Mouse (Mus musculus): ENCODE results near the gene Olfr43. TPM values are rescaled to one million over a fixed set of nuclear protein-coding genes. Genes with fewer than 3 reads are reported as not detected.

Olfr43 gene
- not detected in 2 replicates for polyA plus RNA-seq (2015; fragmentation: Nextera tagmentation; extraction: Ambion mirVana)

GRCm38 (mm10) chr11:74211279-74211678, at the start of gene Olfr43:
Olfr43 (minus strand) TSS chr11:74211379.

DNA sequence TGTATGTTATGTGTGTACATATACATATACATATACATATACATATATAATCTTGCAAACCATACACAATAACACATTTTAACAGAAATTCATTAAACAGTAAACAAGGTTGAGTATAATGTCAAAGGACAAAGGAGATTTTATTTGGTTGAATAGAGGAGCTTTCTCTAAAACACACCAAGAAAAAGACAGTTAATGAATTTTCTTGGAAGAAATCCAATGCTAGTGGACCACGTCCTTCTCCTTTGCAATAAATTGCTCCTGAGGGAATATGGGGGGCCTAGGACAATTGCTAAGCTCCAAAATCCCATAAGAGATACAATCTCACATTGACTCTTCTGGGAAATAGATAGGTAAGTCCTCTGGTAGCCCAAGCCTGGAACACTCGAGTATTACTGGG, 48.3 kb upstream of the Olfr43 start, which contains the start of gene Olfr406:
Gene Olfr406 (plus strand): TSS at position 301 of the 400 bp plus-strand sequence.

GRCm38 (mm10) chr11:74185949-74186348, 25.2 kb downstream of the Olfr43 start, which contains the start of gene Olfr403:
Olfr403 (plus strand) TSS chr11:74186249.

Other genes starting within 250 kb of the Olfr43 start
- gene Olfr398, start 221.0 kb downstream of the Olfr43 start, polyA plus RNA-seq (2015; fragmentation: Nextera tagmentation; extraction: Ambion mirVana) = not detected in 2 replicates
- not detected in 2 replicates for gene Olfr139, start 154.8 kb downstream of the Olfr43 start, polyA plus RNA-seq (2015; fragmentation: Nextera tagmentation; extraction: Ambion mirVana)
- not detected in 2 replicates for gene Olfr399, start 154.8 kb downstream of the Olfr43 start, polyA plus RNA-seq (2015; fragmentation: Nextera tagmentation; extraction: Ambion mirVana)
- gene Zfp616, start 141.4 kb downstream of the Olfr43 start, polyA plus RNA-seq (2015; fragmentation: Nextera tagmentation; extraction: Ambion mirVana) = not detected in 2 replicates
- gene Olfr401, start 97.7 kb downstream of the Olfr43 start, polyA plus RNA-seq (2015; fragmentation: Nextera tagmentation; extraction: Ambion mirVana) = not detected in 2 replicates
- not detected in 2 replicates for gene Olfr402, start 57.9 kb downstream of the Olfr43 start, polyA plus RNA-seq (2015; fragmentation: Nextera tagmentation; extraction: Ambion mirVana)
- gene Olfr403, start 25.1 kb downstream of the Olfr43 start, polyA plus RNA-seq (2015; fragmentation: Nextera tagmentation; extraction: Ambion mirVana) = not detected in 2 replicates
- not detected in 2 replicates for gene Olfr406, start 48.4 kb upstream of the Olfr43 start, polyA plus RNA-seq (2015; fragmentation: Nextera tagmentation; extraction: Ambion mirVana)
- not detected in 2 replicates for gene Olfr59, start 72.4 kb upstream of the Olfr43 start, polyA plus RNA-seq (2015; fragmentation: Nextera tagmentation; extraction: Ambion mirVana)
- gene Olfr410, start 126.7 kb upstream of the Olfr43 start, polyA plus RNA-seq (2015; fragmentation: Nextera tagmentation; extraction: Ambion mirVana) = not detected in 2 replicates
- not detected in 2 replicates for gene Olfr411, start 141.3 kb upstream of the Olfr43 start, polyA plus RNA-seq (2015; fragmentation: Nextera tagmentation; extraction: Ambion mirVana)
- gene Olfr412, start 150.7 kb upstream of the Olfr43 start, polyA plus RNA-seq (2015; fragmentation: Nextera tagmentation; extraction: Ambion mirVana) = not detected in 2 replicates